Mouse (Mus musculus): ENCODE results near the gene Tsc1.

Gene Tsc1

DNA sequence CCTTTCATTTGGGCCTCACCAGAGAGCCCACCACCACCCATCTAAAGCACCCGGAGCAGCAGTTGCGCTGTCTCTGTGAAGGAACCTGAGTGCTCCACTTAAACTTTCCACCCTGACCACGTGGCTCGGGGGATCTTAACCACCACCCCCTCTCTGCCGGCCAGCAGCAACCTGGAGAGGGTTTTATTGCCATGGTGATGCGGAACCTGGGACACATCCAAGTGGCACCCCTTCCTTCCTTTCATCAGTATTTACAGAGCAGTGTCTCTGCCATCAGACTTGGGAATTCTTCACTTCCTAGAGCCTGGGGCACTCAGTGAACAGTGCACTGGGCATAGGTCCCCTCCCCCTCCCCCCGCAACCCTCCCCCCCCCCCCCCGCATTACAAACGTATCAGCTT lies 82.9 kb downstream of the Tsc1 start:
- in situ Hi-C loops (cut with MseI, MboI) = no loop called here

- in situ Hi-C loops (cut with MseI, MboI) = no loop called here
These were observed 86.9 kb downstream of the Tsc1 start for GRCm38 (mm10) chr2:28727786-28728404.

DNA sequence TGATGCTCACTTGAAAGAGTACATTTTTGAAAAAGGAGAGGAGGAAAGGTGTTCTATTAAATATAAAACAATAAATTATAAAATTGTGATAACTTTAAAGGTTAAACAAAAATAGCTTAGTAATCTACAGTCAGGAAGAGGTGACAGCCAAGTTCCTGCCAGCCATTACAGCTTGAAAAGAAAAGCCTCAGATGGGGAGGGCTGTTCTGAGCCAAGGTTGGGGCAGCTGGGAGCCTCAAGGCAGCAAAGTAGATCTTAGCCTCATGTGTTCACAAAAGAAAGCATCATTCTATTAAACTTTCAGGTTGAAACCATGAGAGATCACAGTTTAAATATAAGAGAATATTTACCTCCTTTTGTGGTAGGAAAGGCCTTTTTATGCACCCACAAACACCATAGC lies 89.6 kb downstream of the Tsc1 start:
- in situ Hi-C loops (cut with MseI, MboI) = no loop called here

GRCm38 (mm10) chr2:28737112-28737511 lies 96.1 kb downstream of the Tsc1 start:
- in situ Hi-C loops (cut with MseI, MboI) = no loop called here

- in situ Hi-C loops (cut with MseI, MboI) = no loop called here
These were observed 99.1 kb downstream of the Tsc1 start for GRCm38 (mm10) chr2:28740159-28740558.
